Mouse (Mus musculus) hindbrain, embryonic 16.5 days (tissue): ENCODE data around the gene Gm38394. TPM values are rescaled to one million over a fixed set of nuclear protein-coding genes. Genes with fewer than 3 reads are reported as not detected.

Source experiments
- ATAC-seq: fragments of 200-750 bp; cut with Nextera tagmentation; 2 replicates; pipeline ENCODE4 v1.8.0; 2017; ENCODE audit warnings: moderate TSS enrichment, moderate library complexity
- H3K27ac ChIP-seq: fragments of 300-500 bp; sonication (generic); 2 replicates; pipeline ENCODE4 v1.5.1; 2014; ENCODE audit warnings: low read depth, mild to moderate bottlenecking, control low read depth, low read length, moderate library complexity
- H3K27me3 ChIP-seq: fragments of 300-500 bp; sonication (generic); replicated peaks from 2 replicates; pipeline ENCODE4 v1.6.1; 2014; ENCODE audit warnings: low read length; ENCODE audit not compliant: control insufficient read depth, insufficient read depth
- H3K36me3 ChIP-seq: fragments of 300-500 bp; sonication (generic); 2 replicates; pipeline ENCODE4 v1.6.1; 2014; ENCODE audit warnings: mild to moderate bottlenecking, low read length, moderate library complexity, mixed read lengths; ENCODE audit not compliant: control insufficient read depth, insufficient read depth
- H3K4me1 ChIP-seq: fragments of 300-500 bp; sonication (generic); 2 replicates; pipeline ENCODE4 v1.6.1; 2014; ENCODE audit warnings: low read depth, low read length; ENCODE audit not compliant: control insufficient read depth, insufficient read depth
- H3K4me2 ChIP-seq: fragments of 300-500 bp; sonication (generic); 2 replicates; pipeline ENCODE4 v1.6.1; 2014; ENCODE audit warnings: mild to moderate bottlenecking, low read length, control low read depth, moderate library complexity
- H3K4me3 ChIP-seq: fragments of 300-500 bp; sonication (generic); 2 replicates; pipeline ENCODE4 v1.5.1; 2014; ENCODE audit warnings: mild to moderate bottlenecking, low read length, control low read depth, moderate library complexity
- H3K9ac ChIP-seq: fragments of 300-500 bp; sonication (generic); 2 replicates; pipeline ENCODE4 v1.6.1; 2014; ENCODE audit warnings: low read depth, mild to moderate bottlenecking, control low read depth, low read length, moderate library complexity
- H3K9me3 ChIP-seq: fragments of 300-500 bp; sonication (generic); 2 replicates; pipeline ENCODE4 v1.6.1; 2014; ENCODE audit warnings: mild to moderate bottlenecking, low read length, moderate library complexity; ENCODE audit not compliant: control insufficient read depth
- WGBS: fragments of 180-500 bp; shearing (Covaris S2); extraction: QIAGEN DNeasy Blood & Tissue Kit; methylation state at CpG from one replicate; pipeline ENCODE4 v1.1.7; 2014; 5-methylcytosine and 5-hydroxymethylcytosine counted together
- polyA plus RNA-seq: library from polyadenylated mRNA; unstranded; fragments of >200 nt; fragmentation: Nextera tagmentation; extraction: Ambion mirVana; gene quantifications from 2 replicates; pipeline ENCODE4 v1.2.1, GENCODE M21; 2015

Gene Gm38394
- polyA plus RNA-seq, 1 experiment from 2014 or later = 2.1 TPM

GRCm38 (mm10) chr1:133653033-133653432, 8.1 kb downstream of the Gm38394 start:
- no peaks in the 10 kb centered on the region for H3K9me3 ChIP-seq
- H3K4me3 ChIP-seq = no peak overlapping the region
- H3K4me2 ChIP-seq = no peak overlapping the region
- no peak overlapping the region for H3K9ac ChIP-seq
- H3K27me3 ChIP-seq = no peaks in the 10 kb centered on the region
- no peak overlapping the region for H3K27ac ChIP-seq
- WGBS = 98% methylated on average over 1 of the region's 1 CpGs
- H3K36me3 ChIP-seq = peaks cover 3% of the 10 kb centered on the region; the same call in 1 of the 2 replicates
- H3K4me1 ChIP-seq = peaks cover 19% of the 10 kb centered on the region
- ATAC-seq = no peak

DNA sequence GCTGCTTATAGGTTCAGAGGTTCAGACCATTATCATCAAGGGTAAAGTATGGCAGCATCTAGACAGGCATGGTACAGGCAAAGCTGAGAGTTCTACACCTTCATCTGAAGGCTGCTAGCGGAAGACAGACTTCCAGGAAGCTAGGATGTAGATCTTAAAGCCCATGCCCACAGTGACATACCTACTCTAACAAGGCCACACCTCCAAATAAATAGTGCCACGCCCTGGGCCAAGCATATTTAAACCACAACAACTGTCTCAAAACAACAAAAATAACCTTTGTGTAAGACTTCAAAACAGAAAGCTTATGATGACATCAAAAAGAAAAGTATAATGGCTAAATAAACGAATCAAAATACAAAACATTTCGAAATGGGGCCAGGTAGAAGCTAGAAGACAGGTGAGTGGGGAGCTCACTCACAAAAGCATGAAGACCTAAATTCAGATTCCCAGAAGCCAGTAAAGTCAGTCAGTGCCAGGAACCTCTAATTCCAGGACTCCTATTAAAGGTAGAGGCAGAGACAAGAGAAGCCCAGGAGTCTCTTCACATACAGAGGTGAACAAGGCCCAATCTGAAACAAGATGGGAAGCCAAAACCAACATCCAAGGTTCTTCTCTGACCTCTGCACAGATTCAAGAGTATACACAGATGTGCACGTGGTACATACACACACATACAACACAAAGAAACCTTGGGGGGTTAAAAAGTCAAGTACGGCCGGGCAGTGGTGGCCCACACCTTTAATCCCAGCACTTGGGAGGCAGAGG, 10.6 kb downstream of the Gm38394 start:
- Histone ChIP-seq H3K27ac (no peak overlapping the region), H3K36me3 (peaks cover 7% of the 10 kb centered on the region; the same call in 1 of the 2 replicates), H3K9me3 (no peaks in the 10 kb centered on the region), H3K9ac (no peak overlapping the region), H3K4me2 (no peak overlapping the region), H3K4me3 (no peak overlapping the region), H3K27me3 (no peaks in the 10 kb centered on the region), H3K4me1 (peaks cover 4% of the 10 kb centered on the region; the same call in 1 of the 2 replicates)
- WGBS = 94% methylated on average over 7 of the region's 7 CpGs
- no peak for ATAC-seq

DNA sequence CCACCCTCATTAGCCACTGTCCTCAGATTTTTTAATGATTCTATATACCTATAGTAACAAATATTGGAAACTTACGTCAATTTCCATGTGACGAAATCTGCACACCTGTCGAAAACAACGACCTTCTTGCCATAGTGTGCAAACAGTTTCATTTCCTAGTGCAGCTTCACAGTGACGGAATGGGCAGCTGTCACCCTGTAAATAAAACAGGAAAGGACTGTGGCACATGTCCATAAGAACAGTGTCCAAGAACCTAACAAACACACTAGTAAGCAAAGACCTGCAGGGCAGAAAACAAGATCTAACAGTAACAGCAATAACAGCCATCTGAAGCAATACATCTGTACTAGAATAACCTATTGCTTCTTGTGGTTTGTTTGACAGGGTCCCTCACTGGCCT, 15.5 kb downstream of the Gm38394 start:
- no peak overlapping the region for H3K4me2 ChIP-seq
- H3K4me3 ChIP-seq = no peak overlapping the region
- no peaks in the 10 kb centered on the region for H3K27me3 ChIP-seq
- H3K4me1 ChIP-seq = no peaks in the 10 kb centered on the region
- H3K36me3 ChIP-seq = peaks cover 28% of the 10 kb centered on the region; the same call in 1 of the 2 replicates
- 96% methylated on average over 5 of the region's 5 CpGs for WGBS
- H3K27ac ChIP-seq = no peak overlapping the region
- no peak for ATAC-seq
- H3K9me3 ChIP-seq = no peaks in the 10 kb centered on the region
- H3K9ac ChIP-seq = no peak overlapping the region

- Histone ChIP-seq H3K36me3 (peaks cover 53% of the 10 kb centered on the region), H3K9ac (no peak overlapping the region), H3K9me3 (no peaks in the 10 kb centered on the region), H3K4me1 (no peaks in the 10 kb centered on the region), H3K27me3 (no peaks in the 10 kb centered on the region), H3K4me2 (no peak overlapping the region), H3K27ac (no peak overlapping the region), H3K4me3 (no peak overlapping the region)
- ATAC-seq = no peak
- WGBS = 89% methylated on average over 2 of the region's 2 CpGs
These were observed 20.0 kb downstream of the Gm38394 start for GRCm38 (mm10) chr1:133641163-133641562.

DNA sequence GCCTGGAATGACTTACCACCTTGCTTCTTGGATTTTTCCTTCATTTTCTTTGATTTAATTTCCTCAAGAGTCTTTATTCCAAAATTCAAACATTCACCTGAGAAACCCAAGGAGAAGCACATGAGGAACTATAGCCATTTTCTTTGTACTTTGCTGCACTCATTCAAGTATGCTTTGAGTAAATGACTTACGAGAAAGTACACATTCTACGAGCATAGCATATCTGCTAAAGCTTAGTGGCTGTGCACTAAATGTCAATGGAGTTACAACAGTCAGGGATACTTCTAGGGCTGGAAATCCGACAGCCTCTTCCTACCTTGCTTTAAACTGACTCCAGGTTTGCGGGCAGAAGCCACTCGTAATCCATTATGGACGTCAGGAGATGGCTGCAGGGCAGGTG, 22.6 kb downstream of the Gm38394 start:
- no peak overlapping the region for H3K4me2 ChIP-seq
- peaks cover 46% of the 10 kb centered on the region for H3K36me3 ChIP-seq
- H3K4me3 ChIP-seq = no peak overlapping the region
- H3K9ac ChIP-seq = no peak overlapping the region
- 90% methylated on average over 6 of the region's 6 CpGs for WGBS
- H3K27ac ChIP-seq = no peak overlapping the region
- H3K9me3 ChIP-seq = no peaks in the 10 kb centered on the region
- ATAC-seq = no peak
- no peaks in the 10 kb centered on the region for H3K4me1 ChIP-seq
- no peaks in the 10 kb centered on the region for H3K27me3 ChIP-seq

- Histone ChIP-seq H3K9ac (no peak overlapping the region), H3K4me1 (no peaks in the 10 kb centered on the region), H3K27me3 (no peaks in the 10 kb centered on the region), H3K27ac (no peak overlapping the region), H3K9me3 (no peaks in the 10 kb centered on the region), H3K4me3 (no peak overlapping the region), H3K4me2 (no peak overlapping the region), H3K36me3 (peaks cover 45% of the 10 kb centered on the region)
- WGBS = 98% methylated on average over 2 of the region's 2 CpGs
- no peak for ATAC-seq
These were observed 28.9 kb downstream of the Gm38394 start for GRCm38 (mm10) chr1:133632168-133632567.

DNA sequence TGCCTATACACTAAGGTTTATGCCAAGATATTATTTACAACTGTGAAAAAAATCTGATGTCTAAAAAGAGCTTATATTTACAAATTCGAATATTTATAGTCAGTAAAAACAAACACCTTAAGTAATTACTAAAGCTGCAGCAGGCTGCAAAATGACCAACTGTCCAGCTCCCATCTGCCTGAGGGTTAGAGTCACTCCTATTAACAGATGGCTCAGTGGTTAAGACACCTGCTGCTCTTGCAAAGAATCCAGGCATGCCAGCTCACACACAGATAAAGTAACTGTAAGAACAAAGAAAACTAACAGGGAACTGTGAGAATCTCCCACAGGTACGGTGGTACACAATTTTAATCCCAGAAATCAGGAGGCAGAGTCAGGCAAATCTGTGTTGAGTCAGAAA, 36.1 kb downstream of the Gm38394 start:
- Histone ChIP-seq H3K4me2 (no peak overlapping the region), H3K36me3 (peaks cover 38% of the 10 kb centered on the region), H3K4me3 (no peak overlapping the region), H3K4me1 (no peaks in the 10 kb centered on the region), H3K9me3 (no peaks in the 10 kb centered on the region), H3K27me3 (no peaks in the 10 kb centered on the region), H3K27ac (no peak overlapping the region), H3K9ac (no peak overlapping the region)
- 80% methylated on average over 2 of the region's 2 CpGs for WGBS
- no peak for ATAC-seq

- WGBS = 86% methylated on average over 8 of the region's 8 CpGs
- Histone ChIP-seq H3K4me3 (no peak overlapping the region), H3K27ac (no peak overlapping the region), H3K36me3 (peaks cover 24% of the 10 kb centered on the region), H3K9ac (no peak overlapping the region), H3K27me3 (no peaks in the 10 kb centered on the region), H3K4me2 (no peak overlapping the region), H3K4me1 (no peaks in the 10 kb centered on the region), H3K9me3 (no peaks in the 10 kb centered on the region)
- no peak for ATAC-seq
These were observed 42.8 kb downstream of the Gm38394 start for GRCm38 (mm10) chr1:133618311-133618710.

- WGBS = 69% methylated on average over 2 of the region's 2 CpGs
- no peaks in the 10 kb centered on the region for H3K9me3 ChIP-seq
- ATAC-seq = no peak
- no peak overlapping the region for H3K4me3 ChIP-seq
- no peak overlapping the region for H3K4me2 ChIP-seq
- peaks cover 22% of the 10 kb centered on the region for H3K36me3 ChIP-seq
- H3K27me3 ChIP-seq = no peaks in the 10 kb centered on the region
- H3K9ac ChIP-seq = no peak overlapping the region
- no peak overlapping the region for H3K27ac ChIP-seq
- no peaks in the 10 kb centered on the region for H3K4me1 ChIP-seq
These were observed 43.2 kb downstream of the Gm38394 start for GRCm38 (mm10) chr1:133617908-133618307.
